Mouse (Mus musculus): ENCODE data around the gene Zfp628.

DNA sequence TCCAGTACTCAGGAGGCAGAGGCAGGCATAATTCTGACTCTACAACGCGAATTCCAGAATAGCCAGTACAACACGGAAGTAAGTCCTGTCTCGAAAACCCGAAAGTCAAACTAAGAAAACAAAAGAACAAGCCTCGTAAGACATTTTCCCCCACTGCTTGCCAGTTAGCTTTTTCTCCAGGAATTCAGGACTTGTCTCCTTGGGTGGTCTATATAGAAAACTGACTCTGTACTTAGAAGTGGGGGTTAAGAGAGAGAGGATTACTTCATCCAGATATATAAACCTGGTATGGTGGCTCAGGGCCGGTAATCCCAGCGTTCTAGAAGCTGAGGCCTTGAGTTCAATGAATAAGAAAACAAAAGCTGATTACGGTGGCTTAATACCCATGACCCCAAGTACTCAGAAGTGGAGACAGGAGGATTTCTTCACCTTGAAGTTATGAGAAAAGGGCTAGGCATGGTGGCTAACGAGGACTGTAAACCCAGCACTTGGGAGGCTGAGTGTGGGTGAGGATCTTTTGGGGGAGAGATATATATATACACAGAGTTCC, 48.3 kb upstream of the Zfp628 start:
- TF ChIP-seq CTCF (IDR thresholded peaks at IDR 0.05; ENCODE audit: borderline replicate concordance, extremely low read depth, insufficient read depth, insufficient read length) (no peak), POLR2A (IDR thresholded peaks at IDR 0.05; ENCODE audit: borderline replicate concordance, extremely low read depth, insufficient read depth, insufficient read length, poor library complexity, severe bottlenecking) (no peak)

Data from brain, embryonic 14.5 days (tissue).